Mouse (Mus musculus): Measurements from ENCODE around the gene Tusc2.

GRCm38 (mm10) chr9:107576357-107577107 is 13.5 kb downstream of the Tusc2 start, which contains the start of gene Hyal1:
- TF ChIP-seq CTCF (IDR thresholded peaks at IDR 0.05; ENCODE audit: borderline replicate concordance, extremely low read depth, insufficient read depth, insufficient read length), result no peak
- TF ChIP-seq POLR2A (IDR thresholded peaks at IDR 0.05; ENCODE audit: borderline replicate concordance, extremely low read depth, insufficient read depth, insufficient read length, poor library complexity, severe bottlenecking), result no peak

Data from brain, embryonic 14.5 days (tissue).